Mouse (Mus musculus): ENCODE data around the gene Hfm1.

DNA sequence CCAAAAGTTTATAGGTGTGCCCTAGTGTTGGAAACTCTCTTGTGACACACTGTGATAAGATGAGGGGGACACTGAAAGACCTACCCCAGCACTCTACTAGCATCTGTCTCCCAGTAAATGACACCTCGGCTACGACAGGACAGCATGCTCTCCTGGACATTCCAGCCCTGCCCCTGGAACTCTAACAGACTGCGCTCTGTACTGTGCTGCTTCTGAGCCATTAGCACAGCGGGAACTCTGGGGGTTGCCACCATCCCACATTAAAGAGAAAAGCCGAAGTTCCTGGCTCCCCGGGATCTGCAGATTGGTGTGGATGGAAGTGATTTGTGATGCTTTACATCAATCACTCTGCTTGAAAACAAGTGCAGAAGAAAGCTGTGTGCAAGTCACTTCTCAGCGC is 93.1 kb downstream of the Hfm1 start:
- TF ChIP-seq POLR2A (IDR thresholded peaks at IDR 0.05; ENCODE audit: borderline replicate concordance, extremely low read depth, insufficient read depth, insufficient read length, poor library complexity, severe bottlenecking): no peak
- TF ChIP-seq CTCF (IDR thresholded peaks at IDR 0.05; ENCODE audit: borderline replicate concordance, extremely low read depth, insufficient read depth, insufficient read length): no peak

All from brain, embryonic 14.5 days (tissue).